Comparison of ENCODE assay signal across 31 mouse cellular contexts in the genomic region with DNA sequence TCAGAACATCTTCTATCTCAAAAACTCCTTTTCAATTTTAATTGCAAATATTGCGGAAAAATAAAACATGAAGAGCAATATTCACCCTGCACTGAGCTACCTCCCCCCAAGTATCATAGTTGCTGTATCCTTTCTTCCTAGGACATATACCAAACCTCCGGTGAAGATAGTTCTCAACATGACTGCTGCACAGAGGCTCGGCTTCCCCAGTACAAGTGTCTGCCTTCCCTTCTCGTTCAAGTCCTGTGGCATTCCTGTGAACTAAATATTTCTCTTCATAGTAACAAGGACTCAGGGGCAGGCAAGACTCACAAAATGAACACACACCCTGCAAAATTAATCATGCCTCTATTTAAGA. TPM values are rescaled to one million over a fixed set of nuclear protein-coding genes. Genes with fewer than 3 reads are reported as not detected.
"Had no signal": no experiment of that assay in that cellular context is flagged by ENCODE, and none has a peak within 500 bp of the region (broad histone marks: within the 10 kb centered on the region; RNA-seq: fewer than 3 reads in every experiment).

No protein-coding gene starts in this region.

- H3K36me3 ChIP-seq: heart, embryonic 13.5 days; heart, embryonic 15.5 days; hindbrain, embryonic 13.5 days; hindbrain, embryonic 15.5 days; kidney, embryonic 15.5 days; limb, embryonic 13.5 days had no signal

- H3K4me3 ChIP-seq: heart, adult 2 months; heart, embryonic 13.5 days; heart, embryonic 15.5 days; hindbrain, embryonic 13.5 days; hindbrain, embryonic 15.5 days; kidney, embryonic 15.5 days; limb, embryonic 13.5 days had no signal

- H3K4me1 ChIP-seq: hindbrain, embryonic 13.5 days; hindbrain, embryonic 15.5 days; kidney, embryonic 15.5 days; limb, embryonic 13.5 days had no signal

- H3K27me3 ChIP-seq: heart, embryonic 13.5 days; heart, embryonic 15.5 days; hindbrain, embryonic 13.5 days; hindbrain, embryonic 15.5 days; kidney, embryonic 15.5 days; limb, embryonic 13.5 days had no signal

- H3K4me2 ChIP-seq: heart, embryonic 11.5 days; heart, embryonic 13.5 days; heart, embryonic 15.5 days; hindbrain, embryonic 13.5 days; hindbrain, embryonic 15.5 days; kidney, embryonic 15.5 days; limb, embryonic 13.5 days had no signal

- H3K9me3 ChIP-seq: heart, embryonic 13.5 days; heart, embryonic 15.5 days; hindbrain, embryonic 13.5 days; hindbrain, embryonic 15.5 days; kidney, embryonic 15.5 days; limb, embryonic 13.5 days had no signal

- H3K27ac ChIP-seq: heart, adult 2 months; heart, embryonic 13.5 days; heart, embryonic 15.5 days; hindbrain, embryonic 13.5 days; hindbrain, embryonic 15.5 days; hindbrain, postnatal 0 days; kidney, embryonic 15.5 days; kidney, postnatal 0 days; limb, embryonic 13.5 days had no signal

- H3K9ac ChIP-seq: forebrain, postnatal 0 days; heart, embryonic 13.5 days; heart, embryonic 15.5 days; hindbrain, embryonic 13.5 days; hindbrain, embryonic 15.5 days; kidney, embryonic 15.5 days; limb, embryonic 13.5 days had no signal

- DNase-seq: forebrain, postnatal 0 days; gastrocnemius, postnatal 14 days; gastrocnemius, postnatal 36 days; heart, adult 11 months; heart, adult 2 months; heart, postnatal 14 days; heart, postnatal 36 days; kidney, adult 11 months; kidney, adult 2 months; kidney, adult 9 months; kidney, postnatal 36 days; layer of hippocampus, adult 9-11 months; layer of hippocampus, postnatal 36 days; left cerebral cortex, postnatal 4 days had no signal

- ATAC-seq: forebrain, postnatal 0 days; hindbrain, postnatal 0 days had no signal

RNA-seq across cellular contexts. Expression of gene Csnka2ip, which starts 16.0 kb away (rescaled TPM):
- total RNA-seq: forebrain, postnatal 0 days; gastrocnemius, adult 18-20 months; gastrocnemius, adult 8-10 months; gastrocnemius, postnatal 14 days; gastrocnemius, postnatal 36 days; heart, postnatal 14 days; heart, postnatal 36 days; hematopoietic stem cell, adult 5-6 weeks had no signal
- polyA plus RNA-seq: forebrain, postnatal 0 days; heart, embryonic 11.5 days; heart, embryonic 13.5 days; heart, embryonic 15.5 days; heart, postnatal 0 days; hindbrain, embryonic 11.5 days; hindbrain, embryonic 13.5 days; hindbrain, embryonic 15.5 days; hindbrain, postnatal 0 days; intestine, embryonic 14.5 days; kidney, adult 2 months; kidney, embryonic 15.5 days; kidney, postnatal 0 days; large intestine, adult 2 months; limb, embryonic 11.5 days; limb, embryonic 13.5 days had no signal
